Mouse (Mus musculus): ENCODE measurements at regions not wholly inside any gene's neighbourhood (a gene's known extent, or its start where the extent isn't known, plus 50 kb on each side); places are given as distances from the start of the nearest gene placed in this dataset.

GRCm38 (mm10) chr19:52068806-52069205 lies 195.3 kb upstream of the Ins1 start:
- TF ChIP-seq CTCF (conservative IDR thresholded peaks at IDR 0.05; ENCODE audit: low read length) (no peak), POU5F1 (IDR thresholded peaks at IDR 0.05; ENCODE audit: borderline replicate concordance, low read length) (no peak), NANOG (IDR thresholded peaks at IDR 0.05; ENCODE audit: borderline replicate concordance, low read length) (no peak)

Measured in E14TG2a.4 (cell line).